Mouse (Mus musculus) liver, embryonic 14.5 days (tissue): Measurements from ENCODE around the gene Arntl2. TPM values are rescaled to one million over a fixed set of nuclear protein-coding genes. Genes with fewer than 3 reads are reported as not detected.

Experiments used
- ATAC-seq: fragments of 200-750 bp; cut with Nextera tagmentation; 2 replicates; pipeline ENCODE4 v1.8.0; 2017; ENCODE audit warnings: moderate number of reproducible peaks, mild to moderate bottlenecking, moderate library complexity; ENCODE audit not compliant: insufficient read depth
- DNase-seq, 3 experiments: peaks; one replicate each; pipeline ENCODE4 v3.0.0-alpha.2; 2012 to 2013; ENCODE audit warnings: low read depth in 3 of 3, low spot score in 3 of 3
- H3K27ac ChIP-seq: fragments of 300-500 bp; sonication (generic); 2 replicates; pipeline ENCODE4 v1.5.1; 2014; ENCODE audit warnings: moderate library complexity, mild to moderate bottlenecking, control low read depth, inconsistent platforms
- H3K27me3 ChIP-seq: fragments of 300-500 bp; sonication (generic); 2 replicates; pipeline ENCODE4 v1.6.1; 2014; ENCODE audit warnings: mild to moderate bottlenecking, low read length, moderate library complexity; ENCODE audit not compliant: control insufficient read depth, insufficient read depth
- H3K36me3 ChIP-seq: fragments of 300-500 bp; sonication (generic); replicated peaks from 2 replicates; pipeline ENCODE4 v1.6.1; 2014; ENCODE audit warnings: low read depth; ENCODE audit not compliant: control insufficient read depth, insufficient read depth
- H3K4me1 ChIP-seq, 2 experiments: fragments of 200-500 bp in 1 of 2; fragments of 300-500 bp in 1 of 2; sonication (generic) in 1 of 2; replicated peaks; 2 replicates each; pipeline ENCODE4 v1.6.1; 2012 to 2014; ENCODE audit warnings: antibody characterized with exemption in 1 of 2, inconsistent platforms in 1 of 2, low read length in 1 of 2; ENCODE audit not compliant: control insufficient read depth in 2 of 2, insufficient read depth in 2 of 2
- H3K4me2 ChIP-seq: fragments of 300-500 bp; sonication (generic); 2 replicates; pipeline ENCODE4 v1.6.1; 2014; ENCODE audit warnings: low read depth, mild to moderate bottlenecking, control low read depth, moderate library complexity
- H3K4me3 ChIP-seq, 2 experiments: fragments of 200-500 bp in 1 of 2; fragments of 300-500 bp in 1 of 2; sonication (generic) in 1 of 2; 2 replicates each; pipeline ENCODE4 v1.5.1; 2012 to 2014; ENCODE audit warnings: low read depth in 2 of 2, low read length in 2 of 2, mild to moderate bottlenecking in 2 of 2, control low read depth in 1 of 2, inconsistent platforms in 1 of 2, moderate library complexity in 1 of 2; ENCODE audit not compliant: insufficient read depth in 1 of 2
- H3K9ac ChIP-seq: fragments of 300-500 bp; sonication (generic); replicated peaks from 2 replicates; pipeline ENCODE4 v1.6.1; 2014; ENCODE audit warnings: mild to moderate bottlenecking, control low read depth, moderate library complexity
- H3K9me3 ChIP-seq: fragments of 300-500 bp; sonication (generic); 2 replicates; pipeline ENCODE4 v1.6.1; 2016; ENCODE audit warnings: low read length, mixed read lengths; ENCODE audit not compliant: control insufficient read depth
- CTCF ChIP-seq: IDR thresholded peaks from 2 replicates; pipeline ENCODE4 v1.5.1; 2016; ENCODE audit warnings: antibody characterized with exemption, low read depth, control low read depth
- EP300 ChIP-seq: IDR thresholded peaks from 2 replicates; pipeline ENCODE4 v1.6.1; 2016; ENCODE audit warnings: antibody characterized with exemption, low read depth
- WGBS: fragments of 180-500 bp; shearing (Covaris S2); extraction: QIAGEN DNeasy Blood & Tissue Kit; methylation state at CpG from one replicate; pipeline ENCODE4 v1.1.7; 2014; ENCODE audit not compliant: insufficient replicate concordance; 5-methylcytosine and 5-hydroxymethylcytosine counted together
- polyA plus RNA-seq, 2 experiments: library from polyadenylated mRNA; depleted of rRNA in 1 of 2; stranded (reverse) in 1 of 2; unstranded in 1 of 2; fragments of >200 nt; fragmentation: Nextera tagmentation in 1 of 2; extraction: Ambion mirVana in 1 of 2; gene quantifications; 2 replicates each; pipeline versions ENCODE4 v1.2.1 to v1.2.3; 2012 to 2014

Gene Arntl2
- polyA plus RNA-seq, 2 experiments = 0.08 to 0.49 TPM

GRCm38 (mm10) chr6:146865701-146866100 lies 69.8 kb downstream of the Arntl2 start:
- DNase-seq (no peak), ATAC-seq (no peak)
- H3K27me3 ChIP-seq = no peaks in the 10 kb centered on the region
- H3K4me2 ChIP-seq = no peak overlapping the region
- no peaks in the 10 kb centered on the region for H3K4me1 ChIP-seq
- 67% methylated on average over 4 of the region's 4 CpGs for WGBS
- H3K9ac ChIP-seq = no peak overlapping the region
- H3K27ac ChIP-seq = no peak overlapping the region
- TF ChIP-seq CTCF = peak; percentile 58
- TF ChIP-seq EP300 = no peak
- H3K9me3 ChIP-seq = no peaks in the 10 kb centered on the region
- no peaks in the 10 kb centered on the region for H3K36me3 ChIP-seq
- H3K4me3 ChIP-seq = no peak overlapping the region

GRCm38 (mm10) chr6:146871975-146872374 lies 76.1 kb downstream of the Arntl2 start:
- Histone ChIP-seq H3K4me1 (no peaks in the 10 kb centered on the region; a peak in 1 of 4 replicates), H3K9me3 (peaks cover 3% of the 10 kb centered on the region), H3K4me3 (no peak overlapping the region), H3K36me3 (no peaks in the 10 kb centered on the region), H3K9ac (no peak overlapping the region), H3K27ac (no peak overlapping the region), H3K4me2 (no peak overlapping the region), H3K27me3 (no peaks in the 10 kb centered on the region)
- WGBS = 65% methylated on average over 4 of the region's 4 CpGs
- DNase-seq = no peak
- no peak for ATAC-seq
- TF ChIP-seq CTCF = no peak
- no peak for TF ChIP-seq EP300

- no peak overlapping the region for H3K4me2 ChIP-seq
- no peak overlapping the region for H3K27ac ChIP-seq
- H3K27me3 ChIP-seq = no peaks in the 10 kb centered on the region
- no peak overlapping the region for H3K4me3 ChIP-seq
- H3K9ac ChIP-seq = no peak overlapping the region
- DNase-seq (no peak), ATAC-seq (no peak)
- H3K9me3 ChIP-seq = peaks cover 5% of the 10 kb centered on the region
- 60% methylated on average over 6 of the region's 6 CpGs for WGBS
- H3K4me1 ChIP-seq = no peaks in the 10 kb centered on the region; a peak in 1 of 4 replicates
- TF ChIP-seq EP300 = no peak
- TF ChIP-seq CTCF = no peak
- no peaks in the 10 kb centered on the region for H3K36me3 ChIP-seq
Measured at GRCm38 (mm10) chr6:146874415-146874814, 78.6 kb downstream of the Arntl2 start.

GRCm38 (mm10) chr6:146876820-146877219 lies 81.0 kb downstream of the Arntl2 start:
- Histone ChIP-seq H3K36me3 (no peaks in the 10 kb centered on the region), H3K9me3 (peaks cover 5% of the 10 kb centered on the region), H3K4me3 (no peak overlapping the region), H3K27me3 (no peaks in the 10 kb centered on the region), H3K4me2 (no peak overlapping the region), H3K4me1 (no peaks in the 10 kb centered on the region), H3K9ac (no peak overlapping the region), H3K27ac (no peak overlapping the region)
- ATAC-seq = no peak
- 65% methylated on average over 2 of the region's 2 CpGs for WGBS
- no peak for DNase-seq
- TF ChIP-seq EP300 (no peak), CTCF (peak; percentile 39; the same call in 1 of the 2 replicates)

- Histone ChIP-seq H3K4me2 (no peak overlapping the region), H3K9ac (no peak overlapping the region), H3K9me3 (peaks cover 5% of the 10 kb centered on the region), H3K4me3 (no peak overlapping the region), H3K27me3 (no peaks in the 10 kb centered on the region), H3K36me3 (no peaks in the 10 kb centered on the region), H3K4me1 (0 out of 4 replicates have a peak, but pooled peaks cover 0 to 2% of the 10 kb centered on the region in 2 experiments), H3K27ac (no peak overlapping the region)
- ATAC-seq = no peak
- WGBS = 78% methylated on average over 12 of the region's 12 CpGs
- no peak for DNase-seq
- no peak for TF ChIP-seq EP300
- no peak for TF ChIP-seq CTCF
Measured at GRCm38 (mm10) chr6:146877425-146878045, 81.7 kb downstream of the Arntl2 start.
